Mouse (Mus musculus): ENCODE results near the gene Trim67. TPM values are rescaled to one million over a fixed set of nuclear protein-coding genes. Genes with fewer than 3 reads are reported as not detected.
A peak's percentile ranks its signal among the peaks of the same experiment; 100 is the strongest.

The Trim67 gene
- polyA plus RNA-seq, 1 experiment, result 19.4 TPM

DNA sequence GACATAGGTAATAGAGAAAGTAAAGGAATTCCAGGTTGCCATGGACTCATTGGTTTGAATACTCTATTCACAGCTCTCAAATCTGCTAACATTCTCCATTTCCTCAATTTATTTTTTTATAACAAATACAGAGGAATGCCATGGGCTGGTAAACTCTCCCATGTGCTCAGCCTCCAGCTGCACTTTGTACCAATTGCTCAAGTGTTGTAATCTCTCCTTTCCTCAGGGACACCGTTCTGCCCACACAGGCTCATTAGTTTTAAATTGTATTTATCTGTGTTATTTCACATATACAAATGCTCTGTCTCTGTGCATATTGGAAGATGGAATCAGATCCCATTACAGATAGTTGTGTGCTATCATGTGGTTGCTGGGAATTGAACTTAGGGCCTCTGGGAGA, 60.6 kb downstream of the Trim67 start:
- no peak for DNase-seq
- 100% methylated on average over 1 of the region's 1 CpGs for whole genome bisulfite sequencing

DNA sequence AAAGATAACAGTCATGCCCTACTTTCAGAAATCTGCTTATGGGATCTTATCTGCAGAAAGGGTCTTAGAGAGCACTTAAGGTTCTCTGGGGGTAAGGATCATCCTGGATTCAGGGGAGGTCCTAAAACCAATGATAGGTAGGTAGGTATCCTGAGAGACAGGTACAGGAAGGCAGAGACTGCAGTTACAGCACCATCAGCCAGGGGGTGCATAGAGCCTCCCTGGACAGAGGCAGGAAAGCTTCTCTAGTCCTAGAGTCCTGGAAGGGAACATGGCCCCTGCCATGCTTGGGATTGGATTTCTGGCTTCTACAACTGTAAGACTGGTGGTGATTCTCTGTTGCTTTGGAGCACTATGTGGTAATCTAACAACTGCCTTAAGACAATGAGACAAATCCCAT, 66.6 kb downstream of the Trim67 start:
- TF ChIP-seq CTCF (IDR thresholded peaks at IDR 0.05; ENCODE audit: borderline replicate concordance, insufficient read depth, low read depth, low read length) (peak; percentile 41; the same call in 1 of the 2 replicates), POLR2A (IDR thresholded peaks at IDR 0.05; ENCODE audit: borderline replicate concordance, insufficient read depth, low read length) (no peak)
- DNase-seq, result peak in 1 of 2 experiments; percentile 22

More for the DNA sequence above, 60.6 kb downstream of the Trim67 start:
- Histone ChIP-seq H3K4me3 (replicated peaks; ENCODE audit: insufficient read depth, low read depth, low read length) (no peak overlapping the region), H3K27me3 (ENCODE audit: control insufficient read depth, insufficient read depth, low read length) (no peaks in the 10 kb centered on the region), H3K27ac (ENCODE audit: insufficient read depth, low read length) (no peak overlapping the region), H3K4me1 (ENCODE audit: control insufficient read depth, insufficient read depth, low read length) (no peaks in the 10 kb centered on the region)
- TF ChIP-seq POLR2A (IDR thresholded peaks at IDR 0.05; ENCODE audit: borderline replicate concordance, insufficient read depth, low read length), result no peak
- no peak for TF ChIP-seq CTCF (IDR thresholded peaks at IDR 0.05; ENCODE audit: borderline replicate concordance, insufficient read depth, low read depth, low read length)

DNA sequence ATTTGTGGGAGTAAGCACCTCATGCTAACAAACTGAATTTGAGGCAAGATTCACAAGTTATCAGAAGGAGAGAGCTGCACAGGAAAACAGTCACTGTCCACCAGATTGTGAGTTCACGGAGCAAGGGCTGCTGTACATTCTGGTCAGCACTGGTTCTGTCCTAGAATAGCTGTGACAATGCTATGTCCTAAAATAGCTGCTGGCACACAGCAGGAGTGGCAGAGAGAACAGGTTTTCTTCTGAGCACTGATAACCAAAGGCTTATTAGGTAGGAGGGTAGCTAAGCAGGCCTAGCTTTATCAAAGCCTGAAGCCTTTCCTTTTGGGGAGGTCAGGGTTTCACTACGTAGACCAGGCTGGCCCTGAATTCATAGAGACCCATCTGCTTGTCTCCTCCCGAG, 67.3 kb downstream of the Trim67 start:
- DNase-seq, result peak; percentile 37 to 67
- WGBS, result 24% methylated on average over 3 of the region's 3 CpGs
- Histone ChIP-seq H3K4me1 (ENCODE audit: control insufficient read depth, insufficient read depth, low read length) (no peaks in the 10 kb centered on the region; the same call in 1 of the 2 replicates), H3K4me3 (replicated peaks; ENCODE audit: insufficient read depth, low read depth, low read length) (no peak overlapping the region), H3K27ac (ENCODE audit: insufficient read depth, low read length) (peak overlapping the region; percentile 85), H3K27me3 (ENCODE audit: control insufficient read depth, insufficient read depth, low read length) (no peaks in the 10 kb centered on the region)
- TF ChIP-seq POLR2A (IDR thresholded peaks at IDR 0.05; ENCODE audit: borderline replicate concordance, insufficient read depth, low read length) (no peak; the same call in 1 of the 2 replicates), CTCF (IDR thresholded peaks at IDR 0.05; ENCODE audit: borderline replicate concordance, insufficient read depth, low read depth, low read length) (no peak)

More for the DNA sequence above, 66.6 kb downstream of the Trim67 start:
- H3K4me3 ChIP-seq (replicated peaks; ENCODE audit: insufficient read depth, low read depth, low read length), result no peak overlapping the region
- H3K27ac ChIP-seq (ENCODE audit: insufficient read depth, low read length), result no peak overlapping the region
- no peaks in the 10 kb centered on the region for H3K27me3 ChIP-seq (ENCODE audit: control insufficient read depth, insufficient read depth, low read length)
- H3K4me1 ChIP-seq (ENCODE audit: control insufficient read depth, insufficient read depth, low read length), result no peaks in the 10 kb centered on the region; the same call in 1 of the 2 replicates

DNA sequence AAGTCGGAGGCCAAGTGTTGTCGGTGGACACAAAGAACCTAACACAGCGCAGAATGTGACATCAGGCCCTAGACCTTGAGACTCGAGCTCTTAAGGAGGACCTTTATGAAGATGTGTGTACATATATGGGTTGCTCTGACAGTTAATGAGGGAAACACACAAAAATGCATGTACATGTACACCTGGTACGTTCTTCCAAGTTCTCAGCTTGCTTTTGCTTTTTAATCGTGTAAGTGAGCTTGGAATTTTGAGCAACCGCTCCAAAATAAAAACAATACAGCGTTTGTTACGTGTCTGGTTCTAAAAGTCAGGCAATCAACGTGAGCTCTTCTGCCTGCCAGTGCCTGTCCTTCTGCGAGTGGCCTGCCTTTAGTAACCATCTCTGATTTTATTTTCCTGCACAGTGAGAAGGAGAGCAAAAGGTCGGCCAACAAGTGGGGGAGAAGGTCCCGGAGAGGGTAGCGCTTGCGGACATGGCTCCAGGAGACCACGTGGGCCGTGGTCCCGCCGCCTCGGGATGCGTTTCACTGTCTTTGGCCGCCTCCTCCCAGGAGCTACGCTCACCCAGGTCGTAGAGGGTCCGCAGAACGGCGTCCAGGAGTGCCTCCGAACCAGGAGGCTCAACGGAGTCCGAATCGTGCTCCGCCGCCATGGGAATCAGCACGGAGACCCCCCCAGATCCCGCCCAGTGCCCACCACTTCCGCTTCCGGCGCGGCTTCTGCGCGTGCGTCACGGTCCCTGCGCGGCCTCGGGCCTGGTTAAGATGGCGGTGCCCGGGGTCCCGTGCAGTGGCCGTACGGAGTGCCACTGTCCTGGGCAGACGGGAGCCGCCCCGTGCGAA, 69.7 kb downstream of the Trim67 start, which contains the start of the genes Gnpat and 2810004N23Rik:
TSS of gene Gnpat (plus strand) at position 713 of the 842 bp plus-strand sequence.
TSS of gene 2810004N23Rik (minus strand) at position 800 of the 842 bp plus-strand sequence.
- 1% methylated on average over 55 of the region's 55 CpGs for WGBS
- DNase-seq, result peak; percentile 90 to 96
- Histone ChIP-seq H3K4me1 (ENCODE audit: control insufficient read depth, insufficient read depth, low read length) (peaks cover 5% of the 10 kb centered on the region), H3K27ac (ENCODE audit: insufficient read depth, low read length) (peak within 1 kb of the TSS; percentile 81), H3K27me3 (ENCODE audit: control insufficient read depth, insufficient read depth, low read length) (no peaks in the 10 kb centered on the region), H3K4me3 (replicated peaks; ENCODE audit: insufficient read depth, low read depth, low read length) (peak within 1 kb of the TSS; percentile 92)
- peak; percentile 89 for TF ChIP-seq POLR2A (IDR thresholded peaks at IDR 0.05; ENCODE audit: borderline replicate concordance, insufficient read depth, low read length)
- no peak for TF ChIP-seq CTCF (IDR thresholded peaks at IDR 0.05; ENCODE audit: borderline replicate concordance, insufficient read depth, low read depth, low read length)

DNA sequence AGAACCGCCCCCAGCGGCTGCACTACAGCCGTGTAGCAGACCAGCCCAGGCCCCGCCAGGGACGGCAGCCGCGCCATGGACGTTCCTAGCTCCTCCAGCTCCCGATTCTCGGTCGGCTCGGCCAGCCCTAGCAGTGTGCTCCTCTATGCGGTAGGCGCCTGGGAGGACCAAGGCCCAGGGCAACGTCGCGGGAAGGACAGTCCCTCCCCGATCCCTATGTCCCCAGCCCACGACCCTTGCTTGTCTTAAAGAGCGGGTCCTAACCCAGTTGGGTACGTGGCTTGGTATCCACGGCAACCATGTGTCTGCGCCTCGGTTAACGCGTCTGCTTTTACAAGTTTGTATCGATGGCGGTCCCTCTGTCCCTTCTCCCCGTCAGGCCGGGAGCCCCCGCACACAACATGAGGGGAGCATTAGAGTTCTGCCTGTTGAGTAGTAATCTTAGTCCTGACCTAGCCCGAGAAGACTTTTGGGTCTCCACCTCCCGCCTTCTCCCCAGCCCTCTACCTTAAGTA, 70.3 kb downstream of the Trim67 start:
- Histone ChIP-seq H3K27me3 (ENCODE audit: control insufficient read depth, insufficient read depth, low read length) (no peaks in the 10 kb centered on the region), H3K4me1 (ENCODE audit: control insufficient read depth, insufficient read depth, low read length) (peaks cover 5% of the 10 kb centered on the region), H3K4me3 (replicated peaks; ENCODE audit: insufficient read depth, low read depth, low read length) (peak overlapping the region; percentile 92), H3K27ac (ENCODE audit: insufficient read depth, low read length) (peak overlapping the region; percentile 75)
- WGBS, result 0% methylated on average over 33 of the region's 33 CpGs
- no peak for DNase-seq
- no peak for TF ChIP-seq CTCF (IDR thresholded peaks at IDR 0.05; ENCODE audit: borderline replicate concordance, insufficient read depth, low read depth, low read length)
- TF ChIP-seq POLR2A (IDR thresholded peaks at IDR 0.05; ENCODE audit: borderline replicate concordance, insufficient read depth, low read length), result no peak

DNA sequence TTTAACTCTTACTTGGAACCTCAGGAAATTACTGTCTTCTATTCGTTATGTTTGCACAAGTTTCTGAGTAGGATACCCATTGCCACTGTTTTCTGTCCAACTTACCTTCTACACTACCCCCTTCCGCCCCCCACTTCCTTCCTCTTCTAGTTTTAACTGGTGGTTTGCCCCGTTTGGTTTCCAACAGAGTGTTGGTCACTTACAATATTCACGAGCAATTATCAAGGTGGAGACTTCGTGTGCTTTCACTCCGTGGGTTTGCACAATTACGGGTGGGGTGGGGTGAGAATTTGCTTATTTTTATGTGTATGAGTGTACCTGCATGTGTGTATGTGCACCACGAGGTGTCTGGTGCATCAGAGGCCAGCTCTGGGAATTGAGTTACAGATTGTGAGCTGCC, 70.8 kb downstream of the Trim67 start:
- no peak for DNase-seq
- peak overlapping the region; percentile 92 for H3K4me3 ChIP-seq (replicated peaks; ENCODE audit: insufficient read depth, low read depth, low read length)
- H3K27ac ChIP-seq (ENCODE audit: insufficient read depth, low read length), result no peak overlapping the region
- peaks cover 5% of the 10 kb centered on the region for H3K4me1 ChIP-seq (ENCODE audit: control insufficient read depth, insufficient read depth, low read length)
- WGBS, result 13% methylated on average over 8 of the region's 8 CpGs
- TF ChIP-seq POLR2A (IDR thresholded peaks at IDR 0.05; ENCODE audit: borderline replicate concordance, insufficient read depth, low read length) (no peak), CTCF (IDR thresholded peaks at IDR 0.05; ENCODE audit: borderline replicate concordance, insufficient read depth, low read depth, low read length) (no peak)
- no peaks in the 10 kb centered on the region for H3K27me3 ChIP-seq (ENCODE audit: control insufficient read depth, insufficient read depth, low read length)

DNA sequence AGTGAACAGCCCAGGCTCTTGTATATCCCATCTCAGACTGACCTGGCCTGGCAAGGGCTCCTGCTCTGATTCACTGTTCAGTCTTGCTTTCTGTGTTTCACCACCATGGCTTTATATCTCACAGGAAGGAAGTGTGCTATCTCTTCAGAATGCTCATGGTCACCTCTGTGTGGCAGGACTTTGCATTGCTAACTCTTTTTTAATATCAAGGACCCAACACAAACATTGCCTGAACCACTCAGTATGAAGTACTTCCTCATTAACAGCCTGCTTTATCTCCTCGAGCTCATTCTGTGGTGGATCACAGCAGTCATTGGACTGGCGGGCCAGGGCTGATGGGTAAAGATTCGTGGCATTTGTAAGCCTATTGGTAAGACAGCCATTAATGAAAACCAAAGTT, 73.8 kb downstream of the Trim67 start:
- no peak overlapping the region for H3K4me3 ChIP-seq (replicated peaks; ENCODE audit: insufficient read depth, low read depth, low read length)
- WGBS, result 79% methylated on average over 3 of the region's 3 CpGs
- TF ChIP-seq CTCF (IDR thresholded peaks at IDR 0.05; ENCODE audit: borderline replicate concordance, insufficient read depth, low read depth, low read length) (no peak), POLR2A (IDR thresholded peaks at IDR 0.05; ENCODE audit: borderline replicate concordance, insufficient read depth, low read length) (no peak)
- DNase-seq, result no peak
- H3K27ac ChIP-seq (ENCODE audit: insufficient read depth, low read length), result no peak overlapping the region
- peaks cover 5% of the 10 kb centered on the region; the same call in 1 of the 2 replicates for H3K4me1 ChIP-seq (ENCODE audit: control insufficient read depth, insufficient read depth, low read length)
- H3K27me3 ChIP-seq (ENCODE audit: control insufficient read depth, insufficient read depth, low read length), result no peaks in the 10 kb centered on the region
